Mouse (Mus musculus) heart, embryonic 14.5 days (tissue): ENCODE measurements around the gene Rac1. TPM values are rescaled to one million over a fixed set of nuclear protein-coding genes. Genes with fewer than 3 reads are reported as not detected.

Experiments
- ATAC-seq: fragments of 200-750 bp; cut with Nextera tagmentation; 2 replicates; pipeline ENCODE4 v1.8.0; 2017; ENCODE audit warnings: low read depth, moderate TSS enrichment; ENCODE audit not compliant: insufficient number of reproducible peaks, insufficient read depth, low FRiP score
- H3K27ac ChIP-seq, 2 experiments: fragments of 200-500 bp in 1 of 2; fragments of 300-500 bp in 1 of 2; sonication (generic) in 1 of 2; replicated peaks in 1 of 2; 2 replicates each; pipeline ENCODE4 v1.5.1; 2012 to 2014; ENCODE audit warnings: low read depth in 2 of 2, low read length in 2 of 2, control low read depth in 1 of 2, mild to moderate bottlenecking in 1 of 2, mixed read lengths in 1 of 2; ENCODE audit not compliant: control insufficient read depth in 1 of 2, insufficient read depth in 1 of 2
- H3K27me3 ChIP-seq: fragments of 300-500 bp; sonication (generic); 2 replicates; pipeline ENCODE4 v1.6.1; 2014; ENCODE audit warnings: mild to moderate bottlenecking, low read length, control low read depth; ENCODE audit not compliant: control insufficient read depth, insufficient read depth
- H3K36me3 ChIP-seq: fragments of 300-500 bp; sonication (generic); 2 replicates; pipeline ENCODE4 v1.6.1; 2014; ENCODE audit warnings: mild to moderate bottlenecking, control low read depth, low read length, mixed read lengths; ENCODE audit not compliant: control insufficient read depth, insufficient read depth
- H3K4me1 ChIP-seq, 2 experiments: fragments of 200-500 bp in 1 of 2; fragments of 300-500 bp in 1 of 2; sonication (generic) in 1 of 2; 2 replicates each; pipeline ENCODE4 v1.6.1; 2012 to 2014; ENCODE audit warnings: low read length in 2 of 2, control low read depth in 1 of 2, mixed read lengths in 1 of 2; ENCODE audit not compliant: control insufficient read depth in 2 of 2, insufficient read depth in 2 of 2
- H3K4me2 ChIP-seq: fragments of 300-500 bp; sonication (generic); 2 replicates; pipeline ENCODE4 v1.6.1; 2014; ENCODE audit warnings: mild to moderate bottlenecking, low read length
- H3K4me3 ChIP-seq, 2 experiments: fragments of 200-500 bp in 1 of 2; fragments of 300-500 bp in 1 of 2; sonication (generic) in 1 of 2; 2 replicates each; pipeline ENCODE4 v1.5.1; 2012 to 2014; ENCODE audit warnings: low read length in 2 of 2, mild to moderate bottlenecking in 2 of 2, control low read depth in 1 of 2, low read depth in 1 of 2, moderate library complexity in 1 of 2; ENCODE audit not compliant: control insufficient read depth in 1 of 2, insufficient read depth in 1 of 2
- H3K9ac ChIP-seq: fragments of 300-500 bp; sonication (generic); 2 replicates; pipeline ENCODE4 v1.6.1; 2014; ENCODE audit warnings: mild to moderate bottlenecking, low read length
- H3K9me3 ChIP-seq: fragments of 300-500 bp; sonication (generic); 2 replicates; pipeline ENCODE4 v1.6.1; 2016; ENCODE audit warnings: low read length, control low read depth; ENCODE audit not compliant: control insufficient read depth
- WGBS: fragments of 180-500 bp; shearing (Covaris S2); extraction: QIAGEN DNeasy Blood & Tissue Kit; methylation state at CpG from one replicate; pipeline ENCODE4 v1.1.7; 2014; 5-methylcytosine and 5-hydroxymethylcytosine counted together
- polyA plus RNA-seq: library from polyadenylated mRNA; unstranded; fragments of >200 nt; fragmentation: Nextera tagmentation; extraction: Ambion mirVana; gene quantifications from 2 replicates; pipeline ENCODE4 v1.2.1, GENCODE M21; 2014

Rac1 gene
- polyA plus RNA-seq, 1 experiment from 2014 or later = 407 TPM

DNA sequence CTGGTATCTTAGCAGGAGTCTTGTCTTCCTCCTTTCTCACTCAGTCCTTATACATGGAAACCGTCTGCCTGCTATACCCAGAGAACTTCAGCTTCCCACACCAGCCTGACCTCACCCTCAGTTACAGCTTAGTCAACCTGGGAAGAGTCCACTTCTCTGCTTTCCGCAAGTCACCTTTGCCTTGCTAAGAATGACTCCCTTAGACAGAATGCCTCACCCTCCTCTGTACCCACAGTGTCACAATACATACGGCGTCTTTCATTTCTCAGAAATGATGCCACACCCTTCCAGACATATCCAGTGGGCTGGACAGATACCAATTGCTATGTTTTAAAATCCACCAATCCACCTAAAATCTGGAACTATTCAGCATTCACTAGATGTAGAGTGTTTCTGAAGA, 15.5 kb downstream of the Rac1 start:
- 87% methylated on average over 4 of the region's 4 CpGs for WGBS
- Histone ChIP-seq H3K4me1 (peaks cover 40 to 62% of the 10 kb centered on the region in 2 experiments), H3K36me3 (peaks cover 75% of the 10 kb centered on the region), H3K4me3 (no peak overlapping the region), H3K9me3 (no peaks in the 10 kb centered on the region), H3K9ac (no peak overlapping the region), H3K27me3 (no peaks in the 10 kb centered on the region), H3K4me2 (no peak overlapping the region), H3K27ac (no peak overlapping the region)
- ATAC-seq = no peak

DNA sequence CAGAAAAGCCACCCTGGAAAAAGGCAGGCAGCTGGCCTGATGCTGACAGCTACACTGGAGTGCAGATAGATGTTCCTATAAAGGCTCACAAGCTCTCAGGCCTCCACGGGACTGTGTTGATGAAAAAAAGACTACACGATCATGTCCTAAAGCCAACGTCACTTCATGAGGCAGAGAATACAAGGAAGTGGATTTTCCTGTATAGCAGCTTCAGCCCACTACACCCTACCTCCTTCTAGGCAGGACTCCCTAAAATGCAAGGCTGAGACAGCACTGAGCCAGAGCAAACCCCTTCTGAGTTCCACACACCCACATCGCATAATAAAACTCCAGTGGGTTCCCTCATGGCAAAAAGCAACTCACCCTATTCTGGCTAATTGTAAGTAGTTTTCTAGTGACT, 16.3 kb downstream of the Rac1 start:
- H3K4me1 ChIP-seq = peaks cover 44 to 61% of the 10 kb centered on the region in 2 experiments
- no peak overlapping the region for H3K4me3 ChIP-seq
- WGBS = 54% methylated on average over 4 of the region's 4 CpGs
- H3K27me3 ChIP-seq = no peaks in the 10 kb centered on the region
- H3K27ac ChIP-seq = no peak overlapping the region
- no peak for ATAC-seq
- no peak overlapping the region for H3K9ac ChIP-seq
- H3K36me3 ChIP-seq = peaks cover 74% of the 10 kb centered on the region
- H3K4me2 ChIP-seq = no peak overlapping the region
- H3K9me3 ChIP-seq = no peaks in the 10 kb centered on the region

GRCm38 (mm10) chr5:143509737-143510136, 18.1 kb downstream of the Rac1 start:
- 8% methylated on average over 11 of the region's 11 CpGs for WGBS
- H3K27ac ChIP-seq = peak overlapping the region; percentile 56 to 80
- no peaks in the 10 kb centered on the region for H3K9me3 ChIP-seq
- peak; percentile 37; the same call in 1 of the 2 replicates for ATAC-seq
- no peaks in the 10 kb centered on the region for H3K27me3 ChIP-seq
- H3K4me3 ChIP-seq = no peak overlapping the region
- H3K9ac ChIP-seq = peak overlapping the region; percentile 54
- H3K4me1 ChIP-seq = peaks cover 44 to 56% of the 10 kb centered on the region in 2 experiments
- peaks cover 70% of the 10 kb centered on the region for H3K36me3 ChIP-seq
- H3K4me2 ChIP-seq = peak overlapping the region; percentile 48

DNA sequence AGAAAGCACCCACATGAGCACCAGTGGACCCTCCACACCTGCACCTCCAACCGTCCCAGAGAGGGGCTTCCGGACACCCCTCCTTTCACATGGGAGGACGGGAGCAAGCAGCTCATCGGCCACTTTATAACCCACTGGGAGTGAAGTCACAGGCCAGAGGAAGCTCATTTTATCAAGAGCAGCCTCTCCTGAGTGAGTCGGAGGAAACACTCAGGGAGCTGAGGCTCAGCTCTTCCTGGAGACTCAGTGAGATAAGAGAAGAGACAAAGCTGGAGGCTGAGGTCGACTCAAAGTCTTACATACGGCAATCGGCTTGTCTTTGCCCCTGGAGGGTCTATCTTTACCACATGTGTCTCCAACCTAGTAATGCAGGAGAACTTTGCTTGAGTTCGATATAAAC, 18.5 kb downstream of the Rac1 start:
- Histone ChIP-seq H3K36me3 (peaks cover 70% of the 10 kb centered on the region), H3K4me1 (peaks cover 44 to 56% of the 10 kb centered on the region in 2 experiments), H3K9me3 (no peaks in the 10 kb centered on the region), H3K4me3 (no peak overlapping the region), H3K9ac (peak overlapping the region; percentile 54; the same call in 1 of the 2 replicates), H3K4me2 (peak overlapping the region; percentile 48), H3K27me3 (no peaks in the 10 kb centered on the region), H3K27ac (peak overlapping the region; percentile 56 to 80)
- WGBS = 23% methylated on average over 9 of the region's 9 CpGs
- ATAC-seq = no peak

GRCm38 (mm10) chr5:143505545-143505944, 22.3 kb downstream of the Rac1 start:
- Histone ChIP-seq H3K4me2 (no peak overlapping the region), H3K36me3 (peaks cover 68% of the 10 kb centered on the region), H3K27me3 (no peaks in the 10 kb centered on the region), H3K4me1 (peaks cover 30 to 37% of the 10 kb centered on the region in 2 experiments), H3K27ac (no peak overlapping the region), H3K9ac (no peak overlapping the region), H3K4me3 (no peak overlapping the region), H3K9me3 (no peaks in the 10 kb centered on the region)
- ATAC-seq = no peak
- 80% methylated on average over 7 of the region's 7 CpGs for WGBS

DNA sequence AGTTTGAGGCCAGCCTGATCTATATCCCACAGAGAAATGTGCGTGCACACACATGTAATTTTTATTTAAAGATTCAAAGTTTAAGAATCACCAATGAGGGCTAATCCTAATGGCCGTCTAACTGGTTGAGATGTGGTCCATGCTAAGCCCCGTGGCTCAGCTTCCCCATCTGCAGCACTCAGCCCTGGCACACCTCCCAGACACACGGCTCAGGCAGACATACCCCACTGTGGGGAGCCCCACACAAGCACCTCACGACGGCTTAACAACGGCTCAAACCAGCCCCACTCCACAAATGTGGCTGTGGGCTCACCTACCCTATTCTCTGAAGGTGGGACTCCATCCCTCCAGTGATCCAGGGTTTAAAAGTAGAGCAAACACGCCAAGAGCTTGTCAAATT, 22.8 kb downstream of the Rac1 start:
- Histone ChIP-seq H3K9ac (no peak overlapping the region), H3K9me3 (no peaks in the 10 kb centered on the region), H3K4me3 (no peak overlapping the region), H3K4me1 (peaks cover 27 to 32% of the 10 kb centered on the region in 2 experiments), H3K36me3 (peaks cover 68% of the 10 kb centered on the region), H3K27ac (no peak overlapping the region), H3K4me2 (no peak overlapping the region), H3K27me3 (no peaks in the 10 kb centered on the region)
- ATAC-seq = no peak
- WGBS = 87% methylated on average over 8 of the region's 8 CpGs

- H3K36me3 ChIP-seq = peaks cover 68% of the 10 kb centered on the region
- H3K4me1 ChIP-seq = peaks cover 22 to 26% of the 10 kb centered on the region in 2 experiments
- no peak overlapping the region for H3K4me2 ChIP-seq
Measured at GRCm38 (mm10) chr5:143504453-143504852, 23.4 kb downstream of the Rac1 start.

DNA sequence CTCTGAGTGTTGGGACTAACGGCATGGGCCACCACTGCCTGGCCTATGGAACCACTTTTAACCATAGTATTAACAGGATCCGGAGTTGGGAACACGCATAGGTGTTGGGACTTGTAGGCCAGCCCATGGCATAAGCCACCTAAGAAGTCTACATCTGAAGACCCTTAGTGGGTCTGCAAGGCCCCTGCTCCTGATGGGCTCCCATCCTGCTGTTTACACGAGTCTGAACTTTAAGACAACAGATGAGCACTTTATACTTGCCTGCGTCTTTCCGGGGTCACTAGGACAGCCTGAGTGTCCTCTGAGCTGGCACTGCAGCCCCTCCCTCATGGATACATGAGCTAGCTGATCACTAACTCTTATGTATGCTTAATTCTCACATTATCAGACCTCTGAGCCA, 24.1 kb downstream of the Rac1 start:
- ATAC-seq = no peak
- Histone ChIP-seq H3K27me3 (no peaks in the 10 kb centered on the region), H3K36me3 (peaks cover 64% of the 10 kb centered on the region), H3K27ac (no peak overlapping the region), H3K4me3 (no peak overlapping the region), H3K9ac (no peak overlapping the region), H3K9me3 (no peaks in the 10 kb centered on the region), H3K4me2 (no peak overlapping the region), H3K4me1 (peaks cover 16 to 19% of the 10 kb centered on the region in 2 experiments)
- WGBS = 86% methylated on average over 6 of the region's 6 CpGs

More at GRCm38 (mm10) chr5:143504453-143504852, 23.4 kb downstream of the Rac1 start:
- Histone ChIP-seq H3K27me3 (no peaks in the 10 kb centered on the region), H3K9ac (no peak overlapping the region), H3K27ac (no peak overlapping the region), H3K4me3 (no peak overlapping the region), H3K9me3 (no peaks in the 10 kb centered on the region)
- ATAC-seq = no peak
- 59% methylated on average over 3 of the region's 3 CpGs for WGBS
